Mouse (Mus musculus) stomach, embryonic 16.5 days (tissue): ENCODE data around the gene Gm49388. TPM values are rescaled to one million over a fixed set of nuclear protein-coding genes. Genes with fewer than 3 reads are reported as not detected.

Experiments
- ATAC-seq: fragments of 200-750 bp; cut with Nextera tagmentation; 2 replicates; pipeline ENCODE4 v1.8.0; 2017; ENCODE audit warnings: moderate number of reproducible peaks, moderate TSS enrichment; ENCODE audit not compliant: insufficient read depth, low FRiP score
- H3K27ac ChIP-seq: fragments of 300-500 bp; sonication (generic); 2 replicates; pipeline ENCODE4 v1.5.1; 2014; ENCODE audit warnings: low read length
- H3K27me3 ChIP-seq: fragments of 300-500 bp; sonication (generic); 2 replicates; pipeline ENCODE4 v1.6.1; 2014; ENCODE audit warnings: low read length, control low read depth, mixed read lengths; ENCODE audit not compliant: control insufficient read depth, insufficient read depth
- H3K36me3 ChIP-seq: fragments of 300-500 bp; sonication (generic); 2 replicates; pipeline ENCODE4 v1.6.1; 2014; ENCODE audit warnings: low read length; ENCODE audit not compliant: control insufficient read depth, insufficient read depth
- H3K4me1 ChIP-seq: fragments of 300-500 bp; sonication (generic); 2 replicates; pipeline ENCODE4 v1.6.1; 2014; ENCODE audit warnings: low read length, control low read depth, mixed read lengths; ENCODE audit not compliant: control insufficient read depth, insufficient read depth
- H3K4me2 ChIP-seq: fragments of 300-500 bp; sonication (generic); 2 replicates; pipeline ENCODE4 v1.6.1; 2014; ENCODE audit warnings: low read depth, low read length, mixed read lengths
- H3K4me3 ChIP-seq: fragments of 300-500 bp; sonication (generic); replicated peaks from 2 replicates; pipeline ENCODE4 v1.5.1; 2014; ENCODE audit warnings: mild to moderate bottlenecking, low read length
- H3K9ac ChIP-seq: fragments of 300-500 bp; sonication (generic); 2 replicates; pipeline ENCODE4 v1.6.1; 2014; ENCODE audit warnings: low read length
- H3K9me3 ChIP-seq: fragments of 300-500 bp; sonication (generic); replicated peaks from 2 replicates; pipeline ENCODE4 v1.6.1; 2016; ENCODE audit warnings: low read length, control low read depth; ENCODE audit not compliant: control insufficient read depth
- WGBS: fragments of 180-500 bp; shearing (Covaris S2); extraction: QIAGEN DNeasy Blood & Tissue Kit; methylation state at CpG from one replicate; pipeline ENCODE4 v1.1.7; 2014; 5-methylcytosine and 5-hydroxymethylcytosine counted together
- polyA plus RNA-seq: library from polyadenylated mRNA; unstranded; fragments of >200 nt; fragmentation: Nextera tagmentation; extraction: Ambion mirVana; gene quantifications from 2 replicates; pipeline ENCODE4 v1.2.1, GENCODE M21; 2015

Gm49388 gene
- polyA plus RNA-seq, 1 experiment from 2014 or later, result not detected

DNA sequence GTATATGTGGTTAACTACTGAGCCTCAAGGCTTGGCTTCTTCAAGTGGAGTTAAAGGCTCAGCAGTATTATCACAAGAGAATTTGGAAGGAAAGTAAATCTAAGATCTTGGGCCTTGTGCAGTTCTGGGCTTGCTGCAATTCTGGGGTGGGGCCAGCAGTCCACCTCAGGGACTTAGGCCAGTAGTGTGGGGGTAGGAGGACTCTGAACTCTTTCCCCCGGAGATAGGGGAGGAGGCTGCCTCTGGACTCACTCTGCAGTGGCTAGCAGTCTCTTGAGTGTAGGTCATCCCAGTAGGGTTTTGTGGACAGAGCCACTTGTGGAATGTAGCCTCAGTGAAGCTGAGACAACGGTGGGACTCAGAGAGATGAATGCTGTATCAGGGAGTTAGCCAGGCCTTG is 19.7 kb upstream of the Gm49388 start:
- Histone ChIP-seq H3K36me3 (peaks cover 16% of the 10 kb centered on the region; the same call in 1 of the 2 replicates), H3K4me2 (no peak overlapping the region), H3K27ac (no peak overlapping the region), H3K9me3 (no peaks in the 10 kb centered on the region), H3K4me3 (no peak overlapping the region), H3K27me3 (no peaks in the 10 kb centered on the region), H3K4me1 (peaks cover 7% of the 10 kb centered on the region), H3K9ac (no peak overlapping the region)
- 74% methylated on average over 2 of the region's 2 CpGs for WGBS
- ATAC-seq, result no peak

DNA sequence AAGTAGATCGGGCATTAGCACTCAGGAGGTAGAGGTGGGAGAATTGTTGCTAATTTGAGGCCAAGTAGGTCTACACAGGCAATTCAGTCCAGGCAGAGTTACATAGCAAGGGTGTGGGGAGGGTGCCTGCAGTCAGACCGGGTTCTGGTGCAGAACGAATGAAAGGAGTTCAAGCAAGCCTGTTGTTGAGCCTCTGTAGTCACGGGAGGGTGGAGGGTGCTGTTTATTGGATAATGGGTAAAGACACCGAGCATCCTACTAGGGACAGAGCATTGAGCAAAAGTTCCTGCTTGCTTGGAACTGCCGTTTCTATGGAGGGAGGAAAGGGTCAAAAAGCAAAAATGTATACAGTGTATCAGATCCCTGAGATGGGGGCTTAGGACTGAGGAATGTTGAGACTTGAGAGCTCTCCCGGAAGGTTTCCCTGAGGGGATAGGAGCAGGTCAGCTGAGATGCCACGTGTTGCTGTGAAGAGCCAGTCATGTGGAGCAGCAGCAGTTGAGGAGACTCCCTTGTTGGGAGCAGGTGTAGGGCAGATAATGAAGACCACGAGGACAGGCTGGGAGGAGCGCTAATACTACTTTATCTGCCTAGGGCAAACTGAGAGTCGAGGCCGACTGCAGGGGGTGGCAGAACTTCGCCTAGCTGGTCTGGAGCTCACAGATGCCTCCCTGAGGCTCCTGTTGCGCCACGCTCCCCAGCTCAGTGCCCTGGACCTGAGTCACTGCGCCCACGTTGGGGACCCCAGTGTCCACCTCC is 18.4 kb upstream of the Gm49388 start:
- ATAC-seq, result no peak
- no peak overlapping the region for H3K9ac ChIP-seq
- peaks cover 16% of the 10 kb centered on the region; the same call in 1 of the 2 replicates for H3K36me3 ChIP-seq
- H3K27me3 ChIP-seq, result no peaks in the 10 kb centered on the region
- WGBS, result 75% methylated on average over 17 of the region's 17 CpGs
- H3K4me3 ChIP-seq, result no peak overlapping the region
- H3K4me1 ChIP-seq, result peaks cover 11% of the 10 kb centered on the region
- no peak overlapping the region for H3K4me2 ChIP-seq
- H3K9me3 ChIP-seq, result no peaks in the 10 kb centered on the region
- H3K27ac ChIP-seq, result no peak overlapping the region

DNA sequence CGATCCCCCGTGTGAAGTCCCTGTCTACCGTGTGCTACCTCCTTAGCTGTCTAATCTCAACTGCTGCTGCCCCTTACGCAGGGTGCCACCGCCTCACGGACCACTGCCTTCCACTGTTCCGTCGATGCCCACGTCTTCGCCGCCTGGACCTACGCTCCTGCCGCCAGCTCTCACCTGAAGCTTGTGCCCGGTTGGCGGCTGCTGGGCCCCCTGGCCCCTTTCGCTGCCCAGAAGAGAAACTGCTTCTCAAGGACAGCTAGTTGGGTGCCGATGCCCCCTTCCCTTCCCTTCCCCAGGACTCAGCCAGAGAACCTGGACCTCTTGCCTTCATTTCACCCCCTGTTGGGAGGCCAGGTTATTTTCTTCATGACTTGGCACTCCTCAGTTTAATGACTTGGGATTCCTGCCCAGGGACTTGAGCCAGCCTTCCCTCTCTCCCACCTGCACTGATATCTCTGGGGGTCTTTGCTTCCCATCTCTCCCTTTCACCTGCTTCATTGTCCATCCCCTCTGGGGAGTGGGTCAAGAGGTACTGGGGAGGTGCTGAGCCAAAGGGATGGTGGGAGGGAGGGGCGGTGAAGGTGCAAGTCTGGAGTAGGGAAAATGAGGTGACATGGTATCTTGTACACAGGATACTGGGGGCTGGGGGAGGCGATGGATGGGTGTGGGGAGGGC is 17.6 kb upstream of the Gm49388 start:
- Histone ChIP-seq H3K27me3 (no peaks in the 10 kb centered on the region), H3K36me3 (peaks cover 12% of the 10 kb centered on the region; the same call in 1 of the 2 replicates), H3K4me1 (peaks cover 11% of the 10 kb centered on the region), H3K4me3 (no peak overlapping the region), H3K4me2 (no peak overlapping the region), H3K27ac (no peak overlapping the region), H3K9me3 (no peaks in the 10 kb centered on the region), H3K9ac (no peak overlapping the region)
- ATAC-seq, result no peak
- 93% methylated on average over 19 of the region's 19 CpGs for WGBS

DNA sequence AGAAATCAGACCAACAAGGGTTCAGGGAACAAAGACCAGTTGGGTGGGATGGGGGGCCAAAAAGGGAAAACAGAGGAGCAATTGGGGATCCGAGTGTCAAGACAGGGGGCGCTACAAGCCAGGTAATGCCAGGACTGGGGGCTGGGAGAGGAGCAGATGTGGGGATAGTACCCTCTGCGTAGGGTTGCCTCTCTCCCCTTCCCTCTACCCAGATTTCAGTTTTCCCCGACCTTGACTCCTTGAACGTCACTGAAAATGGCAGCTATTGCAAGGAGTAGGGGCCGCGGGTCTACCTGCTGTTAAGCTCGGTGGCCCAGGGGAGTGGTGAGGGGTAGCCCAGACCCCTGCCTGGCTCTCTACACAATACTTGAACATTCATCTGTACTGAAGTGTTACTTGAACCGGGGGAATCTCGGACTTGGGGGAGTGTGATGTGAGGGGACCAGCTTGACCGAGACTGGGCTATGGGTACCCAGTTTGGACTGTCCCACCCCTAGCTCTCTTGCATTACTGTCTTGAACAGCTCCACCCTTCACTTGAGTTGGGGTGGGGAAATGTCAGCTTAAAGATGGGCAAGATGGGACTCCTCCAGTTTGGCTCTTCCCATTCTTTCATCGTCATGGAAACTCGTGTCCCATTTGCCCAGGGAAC is 16.9 kb upstream of the Gm49388 start:
- Histone ChIP-seq H3K36me3 (peaks cover 9% of the 10 kb centered on the region; the same call in 1 of the 2 replicates), H3K4me2 (no peak overlapping the region; the same call in 1 of the 2 replicates), H3K27ac (peak overlapping the region; percentile 67; the same call in 1 of the 2 replicates), H3K9me3 (no peaks in the 10 kb centered on the region), H3K4me3 (no peak overlapping the region), H3K4me1 (peaks cover 11% of the 10 kb centered on the region), H3K27me3 (no peaks in the 10 kb centered on the region), H3K9ac (no peak overlapping the region)
- no peak; the same call in 1 of the 2 replicates for ATAC-seq
- WGBS, result 53% methylated on average over 13 of the region's 13 CpGs

DNA sequence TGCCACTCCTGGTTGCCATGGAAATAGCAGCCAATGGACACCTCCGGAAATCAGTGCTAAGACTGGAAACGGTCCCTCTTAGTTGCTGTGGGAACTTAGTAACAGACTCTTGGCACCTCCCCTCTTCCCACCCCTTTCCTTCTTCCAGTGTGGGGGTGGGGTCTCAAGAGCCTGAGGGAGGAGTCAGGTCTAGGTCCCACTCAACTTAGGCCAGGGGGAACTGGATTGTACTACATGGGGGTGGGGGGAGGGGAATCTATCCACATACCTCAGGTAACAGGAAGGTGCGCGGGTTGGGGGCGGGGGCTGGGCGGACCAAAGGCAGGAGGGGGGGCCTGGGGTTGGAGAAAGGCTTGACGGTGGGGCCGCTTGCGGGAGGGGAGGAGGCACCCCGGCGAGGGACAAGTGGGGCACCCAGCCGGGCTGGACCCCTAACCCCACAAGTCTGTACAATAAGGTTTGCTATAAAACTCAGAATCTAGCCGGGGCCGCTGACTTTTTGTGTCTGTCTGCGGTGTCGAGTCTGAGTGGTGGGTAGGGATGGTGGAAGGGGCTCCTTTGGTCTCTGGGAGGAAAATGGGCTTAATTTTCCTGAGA is 16.3 kb upstream of the Gm49388 start:
- H3K9ac ChIP-seq, result peak overlapping the region; percentile 92
- no peaks in the 10 kb centered on the region for H3K9me3 ChIP-seq
- H3K27ac ChIP-seq, result peak overlapping the region; percentile 94
- ATAC-seq, result peak; percentile 90
- WGBS, result 1% methylated on average over 13 of the region's 16 CpGs
- peaks cover 4% of the 10 kb centered on the region; the same call in 1 of the 2 replicates for H3K36me3 ChIP-seq
- H3K27me3 ChIP-seq, result no peaks in the 10 kb centered on the region
- H3K4me1 ChIP-seq, result peaks cover 11% of the 10 kb centered on the region
- peak overlapping the region; percentile 94 for H3K4me2 ChIP-seq
- H3K4me3 ChIP-seq, result peak overlapping the region; percentile 72

DNA sequence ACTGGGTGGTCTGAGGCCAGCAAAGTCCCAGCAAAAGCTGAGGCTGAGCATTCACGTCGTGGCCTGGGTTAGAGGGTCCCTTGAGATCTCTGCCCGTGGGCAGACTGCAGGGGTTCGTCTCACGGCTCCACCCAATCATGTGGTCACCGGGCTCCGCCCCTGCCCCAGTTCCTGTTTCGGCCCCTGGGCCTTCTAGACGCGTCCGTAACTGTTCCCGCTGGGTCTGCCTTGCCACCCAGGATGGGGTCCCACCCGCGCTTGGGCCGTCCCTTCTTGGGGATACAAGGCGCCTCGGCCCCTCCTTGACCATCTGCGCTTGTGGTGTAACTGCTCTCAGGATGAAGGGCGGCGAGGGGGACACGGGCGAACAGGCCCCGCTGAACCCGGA is 15.8 kb upstream of the Gm49388 start, which contains the start of gene Orai3:
Gene Orai3, plus strand, starts transcription at position 165 of the 388 bp plus-strand sequence.
- H3K4me1 ChIP-seq, result peaks cover 11% of the 10 kb centered on the region
- H3K4me3 ChIP-seq, result peak within 1 kb of the TSS; percentile 72
- H3K27ac ChIP-seq, result peak within 1 kb of the TSS; percentile 94
- H3K4me2 ChIP-seq, result peak within 1 kb of the TSS; percentile 94
- ATAC-seq, result peak; percentile 82
- H3K9ac ChIP-seq, result peak within 1 kb of the TSS; percentile 92
- no peaks in the 10 kb centered on the region for H3K27me3 ChIP-seq
- 0 out of 2 replicates have a peak, but pooled peaks cover 4% of the 10 kb centered on the region for H3K36me3 ChIP-seq
- 0% methylated on average over 24 of the region's 24 CpGs for WGBS
- no peaks in the 10 kb centered on the region for H3K9me3 ChIP-seq

DNA sequence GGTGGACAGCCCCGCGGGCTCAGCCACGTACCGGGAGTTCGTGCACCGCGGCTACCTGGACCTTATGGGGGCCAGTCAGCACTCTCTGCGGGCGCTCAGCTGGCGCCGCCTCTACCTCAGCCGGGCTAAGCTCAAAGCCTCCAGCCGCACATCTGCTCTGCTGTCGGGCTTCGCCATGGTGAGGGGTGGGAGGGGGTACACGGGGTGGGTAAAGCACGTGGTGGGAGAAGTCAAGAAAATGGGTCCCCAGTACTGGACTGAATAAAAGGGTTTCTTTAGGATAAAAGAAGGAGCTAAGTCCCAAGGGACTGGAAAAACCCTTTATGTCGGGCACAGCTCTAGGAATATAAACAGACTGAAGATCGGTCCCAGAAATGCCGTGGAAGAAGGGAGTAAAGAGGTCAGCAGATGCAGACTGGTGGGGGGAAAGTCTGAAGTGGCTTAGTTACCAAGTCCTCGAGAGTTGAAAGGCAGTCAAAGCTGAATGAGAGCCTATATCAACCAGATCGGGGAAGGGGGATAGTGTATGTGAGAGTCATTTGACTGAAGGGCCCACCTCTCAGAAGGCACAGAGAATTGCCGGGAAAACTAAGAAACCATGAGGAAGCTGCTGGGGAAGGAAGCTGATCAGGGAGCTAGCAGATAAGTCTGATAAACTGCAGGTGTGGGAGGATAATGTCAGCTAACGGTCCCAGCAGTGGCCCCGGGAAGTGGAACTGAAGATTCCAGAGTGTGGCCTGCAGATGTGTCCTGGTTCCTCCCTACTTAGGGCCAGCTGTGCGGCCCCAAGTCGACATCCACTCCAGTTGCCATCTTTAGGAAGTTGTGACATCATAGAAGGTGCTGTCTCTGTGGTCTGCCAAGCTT is 15.1 kb upstream of the Gm49388 start:
- WGBS, result 2% methylated on average over 27 of the region's 27 CpGs
- ATAC-seq, result peak; percentile 10
- 0 out of 2 replicates have a peak, but pooled peaks cover 4% of the 10 kb centered on the region for H3K36me3 ChIP-seq
- H3K27me3 ChIP-seq, result no peaks in the 10 kb centered on the region
- peaks cover 11% of the 10 kb centered on the region for H3K4me1 ChIP-seq
- H3K27ac ChIP-seq, result peak overlapping the region; percentile 94
- peak overlapping the region; percentile 92 for H3K9ac ChIP-seq
- H3K4me2 ChIP-seq, result peak overlapping the region; percentile 94
- no peaks in the 10 kb centered on the region for H3K9me3 ChIP-seq
- peak overlapping the region; percentile 72 for H3K4me3 ChIP-seq

DNA sequence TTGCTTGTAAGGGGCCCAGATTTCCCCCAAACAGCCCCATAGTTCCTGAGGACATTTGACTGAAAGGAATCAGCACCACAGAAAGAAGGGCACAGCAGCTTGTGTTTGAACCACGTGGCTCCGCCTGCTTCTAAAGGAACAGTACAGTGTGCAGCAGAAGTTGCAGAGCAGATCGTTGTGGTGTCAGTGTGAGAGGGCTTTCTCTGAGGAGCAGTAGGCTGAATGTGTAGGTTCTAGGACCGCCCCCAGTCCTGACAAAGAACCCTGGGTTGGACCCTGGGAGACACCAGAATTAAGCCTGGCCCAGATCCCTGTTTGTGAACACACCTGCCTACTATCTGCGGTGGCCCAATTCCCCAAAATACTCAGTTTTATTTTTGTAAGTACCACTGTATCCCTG is 14.1 kb upstream of the Gm49388 start:
- peak overlapping the region; percentile 94; the same call in 1 of the 2 replicates for H3K27ac ChIP-seq
- H3K4me3 ChIP-seq, result no peak overlapping the region
- H3K4me1 ChIP-seq, result peaks cover 14% of the 10 kb centered on the region
- H3K9ac ChIP-seq, result no peak overlapping the region; the same call in 1 of the 2 replicates
- peak overlapping the region; percentile 94 for H3K4me2 ChIP-seq
- no peaks in the 10 kb centered on the region for H3K9me3 ChIP-seq
- WGBS, result 60% methylated on average over 5 of the region's 5 CpGs
- no peaks in the 10 kb centered on the region for H3K36me3 ChIP-seq
- ATAC-seq, result no peak
- no peaks in the 10 kb centered on the region for H3K27me3 ChIP-seq
